Mouse (Mus musculus) skeletal muscle tissue, postnatal 0 days (tissue): ENCODE data around the gene Fzd10. TPM values are rescaled to one million over a fixed set of nuclear protein-coding genes. Genes with fewer than 3 reads are reported as not detected.

ENCODE experiments used
- polyA plus RNA-seq: library from polyadenylated mRNA; unstranded; fragments of >200 nt; fragmentation: Nextera tagmentation; extraction: Ambion mirVana; gene quantifications from 2 replicates; pipeline ENCODE4 v1.2.1, GENCODE M21; 2015

Fzd10 gene
- 3.9 and 4.1 TPM in 2 replicates for polyA plus RNA-seq

GRCm38 (mm10) chr5:128600072-128601021, at the start of gene Fzd10:
Fzd10 (plus strand) TSS chr5:128600844.

Other genes starting within 250 kb of the Fzd10 start
- 0.03 and 0.11 TPM in 2 replicates for gene Tmem132d, start 167.8 kb upstream of the Fzd10 start, polyA plus RNA-seq
- gene Piwil1, start 101.7 kb downstream of the Fzd10 start, polyA plus RNA-seq = 0.02 TPM in 1 of 2 replicates, not detected in the other